12 mouse cellular contexts compared by ENCODE assay signal in genomic region chr12:75564498-75564897, GRCm38 (mm10).
"Had no signal": no experiment of that assay in that cellular context is flagged by ENCODE, and none has a peak within 500 bp of the region (broad histone marks: within the 10 kb centered on the region; RNA-seq: fewer than 3 reads in every experiment).

No protein-coding gene starts in this region.

- DNase-seq: kidney, adult 2 months; kidney, postnatal 25 days; lung, adult 2 months; lung, postnatal 36 days; right cerebral cortex, postnatal 14 days; thymus, postnatal 4 days had no signal

- H3K9me3 ChIP-seq: kidney, embryonic 15.5 days; limb, embryonic 10.5 days; midbrain, embryonic 12.5 days had no signal

- H3K27ac ChIP-seq: kidney, embryonic 15.5 days; layer of hippocampus, adult 2 months; limb, embryonic 10.5 days; midbrain, embryonic 12.5 days had no signal

- ATAC-seq: intestine, embryonic 16.5 days; lung, postnatal 0 days had no signal

- H3K4me3 ChIP-seq: kidney, embryonic 15.5 days; layer of hippocampus, adult 2 months; limb, embryonic 10.5 days; midbrain, embryonic 12.5 days had no signal

- H3K4me1 ChIP-seq: midbrain, embryonic 12.5 days had no signal

- H3K9ac ChIP-seq: kidney, embryonic 15.5 days; midbrain, embryonic 12.5 days had no signal

- H3K4me2 ChIP-seq: kidney, embryonic 15.5 days; midbrain, embryonic 12.5 days had no signal

- H3K27me3 ChIP-seq: kidney, embryonic 15.5 days; midbrain, embryonic 12.5 days had no signal
